Mouse (Mus musculus) forebrain, embryonic 11.5 days (tissue): Measurements from ENCODE around the gene Cngb1. TPM values are rescaled to one million over a fixed set of nuclear protein-coding genes. Genes with fewer than 3 reads are reported as not detected.

Source experiments
- ATAC-seq: fragments of 200-750 bp; cut with Nextera tagmentation; replicated peaks from 2 replicates; pipeline ENCODE4 v1.8.0; 2017; ENCODE audit warnings: moderate TSS enrichment; ENCODE audit not compliant: low FRiP score
- DNase-seq: peaks from one replicate; pipeline ENCODE4 v3.0.0-alpha.2; 2017; ENCODE audit warnings: low spot score
- H3K27ac ChIP-seq: fragments of 300-500 bp; sonication (generic); 2 replicates; pipeline ENCODE4 v1.5.1; 2014; ENCODE audit warnings: low read depth, low read length
- H3K27me3 ChIP-seq: fragments of 300-500 bp; sonication (generic); 2 replicates; pipeline ENCODE4 v1.6.1; 2014; ENCODE audit warnings: mild to moderate bottlenecking, low read length, mixed read lengths; ENCODE audit not compliant: control insufficient read depth, insufficient read depth
- H3K36me3 ChIP-seq: fragments of 300-500 bp; sonication (generic); 2 replicates; pipeline ENCODE4 v1.6.1; 2014; ENCODE audit warnings: mild to moderate bottlenecking, low read length, moderate library complexity, mixed read lengths; ENCODE audit not compliant: control insufficient read depth, insufficient read depth
- H3K4me1 ChIP-seq: fragments of 300-500 bp; sonication (generic); replicated peaks from 2 replicates; pipeline ENCODE4 v1.6.1; 2014; ENCODE audit warnings: low read length, mixed read lengths; ENCODE audit not compliant: control insufficient read depth, insufficient read depth
- H3K4me2 ChIP-seq: fragments of 300-500 bp; sonication (generic); 2 replicates; pipeline ENCODE4 v1.6.1; 2014; ENCODE audit warnings: low read depth, mild to moderate bottlenecking, low read length, moderate library complexity, mixed read lengths; ENCODE audit not compliant: severe bottlenecking
- H3K4me3 ChIP-seq: fragments of 300-500 bp; sonication (generic); 2 replicates; pipeline ENCODE4 v1.5.1; 2014; ENCODE audit warnings: low read depth, low read length
- H3K9ac ChIP-seq: fragments of 300-500 bp; sonication (generic); 2 replicates; pipeline ENCODE4 v1.6.1; 2014; ENCODE audit warnings: low read length
- H3K9me3 ChIP-seq: fragments of 300-500 bp; sonication (generic); 2 replicates; pipeline ENCODE4 v1.6.1; 2016; ENCODE audit warnings: low read length, mixed read lengths; ENCODE audit not compliant: control insufficient read depth
- WGBS: fragments of 180-500 bp; shearing (Covaris S2); extraction: QIAGEN DNeasy Blood & Tissue Kit; methylation state at CpG from one replicate; pipeline ENCODE4 v1.1.7; 2014; 5-methylcytosine and 5-hydroxymethylcytosine counted together
- polyA plus RNA-seq: library from polyadenylated mRNA; unstranded; fragments of >200 nt; fragmentation: Nextera tagmentation; extraction: Ambion mirVana; gene quantifications from 2 replicates; pipeline ENCODE4 v1.2.1, GENCODE M21; 2014

Cngb1 gene
- polyA plus RNA-seq, 1 experiment from 2014 or later, result 0.17 TPM

GRCm38 (mm10) chr8:95272871-95273270 is 33.5 kb downstream of the Cngb1 start:
- H3K27me3 ChIP-seq, result no peaks in the 10 kb centered on the region
- no peaks in the 10 kb centered on the region for H3K9me3 ChIP-seq
- no peak overlapping the region for H3K4me2 ChIP-seq
- WGBS, result 57% methylated on average over 2 of the region's 2 CpGs
- H3K9ac ChIP-seq, result no peak overlapping the region
- H3K4me3 ChIP-seq, result no peak overlapping the region
- DNase-seq, result no peak
- ATAC-seq, result no peak
- H3K27ac ChIP-seq, result no peak overlapping the region
- H3K4me1 ChIP-seq, result no peaks in the 10 kb centered on the region
- no peaks in the 10 kb centered on the region for H3K36me3 ChIP-seq

- no peaks in the 10 kb centered on the region for H3K36me3 ChIP-seq
- ATAC-seq, result no peak
- no peaks in the 10 kb centered on the region for H3K9me3 ChIP-seq
- no peak overlapping the region for H3K4me2 ChIP-seq
- no peak for DNase-seq
- no peaks in the 10 kb centered on the region for H3K27me3 ChIP-seq
- no peak overlapping the region for H3K4me3 ChIP-seq
- H3K4me1 ChIP-seq, result no peaks in the 10 kb centered on the region
- WGBS, result 32% methylated on average over 4 of the region's 4 CpGs
- no peak overlapping the region for H3K27ac ChIP-seq
- no peak overlapping the region for H3K9ac ChIP-seq
Measured at GRCm38 (mm10) chr8:95271841-95272240, 34.5 kb downstream of the Cngb1 start.

GRCm38 (mm10) chr8:95270501-95270900 is 35.9 kb downstream of the Cngb1 start:
- Histone ChIP-seq H3K9me3 (no peaks in the 10 kb centered on the region), H3K27ac (no peak overlapping the region), H3K4me3 (no peak overlapping the region), H3K4me1 (no peaks in the 10 kb centered on the region), H3K27me3 (no peaks in the 10 kb centered on the region), H3K36me3 (no peaks in the 10 kb centered on the region), H3K4me2 (no peak overlapping the region), H3K9ac (no peak overlapping the region)
- DNase-seq (no peak), ATAC-seq (no peak)
- 68% methylated on average over 12 of the region's 12 CpGs for WGBS

- no peak overlapping the region for H3K4me3 ChIP-seq
- no peak overlapping the region for H3K9ac ChIP-seq
- H3K9me3 ChIP-seq, result no peaks in the 10 kb centered on the region
- WGBS, result 83% methylated on average over 2 of the region's 2 CpGs
- DNase-seq (no peak), ATAC-seq (no peak)
- H3K27ac ChIP-seq, result no peak overlapping the region
- no peaks in the 10 kb centered on the region for H3K36me3 ChIP-seq
- no peaks in the 10 kb centered on the region for H3K27me3 ChIP-seq
- no peaks in the 10 kb centered on the region for H3K4me1 ChIP-seq
- H3K4me2 ChIP-seq, result no peak overlapping the region
Measured at GRCm38 (mm10) chr8:95262181-95262580, 44.2 kb downstream of the Cngb1 start.

- H3K36me3 ChIP-seq, result no peaks in the 10 kb centered on the region
- no peaks in the 10 kb centered on the region for H3K9me3 ChIP-seq
- 88% methylated on average over 10 of the region's 10 CpGs for WGBS
- no peak overlapping the region for H3K27ac ChIP-seq
- no peak overlapping the region for H3K9ac ChIP-seq
- DNase-seq (no peak), ATAC-seq (no peak)
- no peaks in the 10 kb centered on the region for H3K4me1 ChIP-seq
- no peaks in the 10 kb centered on the region for H3K27me3 ChIP-seq
- no peak overlapping the region for H3K4me3 ChIP-seq
- no peak overlapping the region for H3K4me2 ChIP-seq
Measured at GRCm38 (mm10) chr8:95255611-95256010, 50.8 kb downstream of the Cngb1 start.

GRCm38 (mm10) chr8:95254564-95255434 is 51.6 kb downstream of the Cngb1 start:
- Histone ChIP-seq H3K9me3 (no peaks in the 10 kb centered on the region), H3K27ac (no peak overlapping the region)

GRCm38 (mm10) chr8:95252056-95252455 is 54.3 kb downstream of the Cngb1 start:
- Histone ChIP-seq H3K36me3 (no peaks in the 10 kb centered on the region), H3K9me3 (no peaks in the 10 kb centered on the region), H3K4me2 (no peak overlapping the region), H3K27me3 (no peaks in the 10 kb centered on the region), H3K4me1 (no peaks in the 10 kb centered on the region), H3K9ac (no peak overlapping the region), H3K27ac (no peak overlapping the region), H3K4me3 (no peak overlapping the region)
- ATAC-seq (no peak), DNase-seq (no peak)
- WGBS, result 73% methylated on average over 9 of the region's 9 CpGs

More at GRCm38 (mm10) chr8:95254564-95255434, 51.6 kb downstream of the Cngb1 start:
- WGBS, result 24% methylated on average over 16 of the region's 16 CpGs
- Histone ChIP-seq H3K4me2 (peak overlapping the region; percentile 57), H3K27me3 (no peaks in the 10 kb centered on the region), H3K36me3 (no peaks in the 10 kb centered on the region), H3K9ac (peak overlapping the region; percentile 64), H3K4me3 (peak overlapping the region; percentile 23; the same call in 1 of the 2 replicates), H3K4me1 (no peaks in the 10 kb centered on the region)
- ATAC-seq (peak; percentile 94), DNase-seq (peak; percentile 98)

- H3K27me3 ChIP-seq, result no peaks in the 10 kb centered on the region
- no peak overlapping the region for H3K4me3 ChIP-seq
- WGBS, result 58% methylated on average over 4 of the region's 4 CpGs
- DNase-seq (no peak), ATAC-seq (no peak)
- no peak overlapping the region for H3K9ac ChIP-seq
- no peak overlapping the region for H3K27ac ChIP-seq
- no peak overlapping the region for H3K4me2 ChIP-seq
- H3K36me3 ChIP-seq, result no peaks in the 10 kb centered on the region
- no peaks in the 10 kb centered on the region for H3K9me3 ChIP-seq
- 0 out of 2 replicates have a peak, but pooled peaks cover 3% of the 10 kb centered on the region for H3K4me1 ChIP-seq
Measured at GRCm38 (mm10) chr8:95249847-95250246, 56.5 kb downstream of the Cngb1 start.

- H3K27me3 ChIP-seq, result no peaks in the 10 kb centered on the region
- H3K4me1 ChIP-seq, result peaks cover 3% of the 10 kb centered on the region; the same call in 1 of the 2 replicates
- no peaks in the 10 kb centered on the region for H3K36me3 ChIP-seq
- no peak overlapping the region for H3K9ac ChIP-seq
- 81% methylated on average over 5 of the region's 5 CpGs for WGBS
- DNase-seq (no peak), ATAC-seq (no peak)
- H3K4me3 ChIP-seq, result no peak overlapping the region
- no peaks in the 10 kb centered on the region for H3K9me3 ChIP-seq
- no peak overlapping the region for H3K27ac ChIP-seq
- H3K4me2 ChIP-seq, result no peak overlapping the region
Measured at GRCm38 (mm10) chr8:95247277-95247676, 59.1 kb downstream of the Cngb1 start.
